Mouse (Mus musculus): Measurements from ENCODE around the gene Lgr6. TPM values are rescaled to one million over a fixed set of nuclear protein-coding genes. Genes with fewer than 3 reads are reported as not detected.
A peak's percentile ranks its signal among the peaks of the same experiment; 100 is the strongest.

The Lgr6 gene
- polyA plus RNA-seq, 1 experiment, result 2.9 TPM

GRCm38 (mm10) chr1:135100400-135100799 is 4.7 kb downstream of the Lgr6 start:
- no peak for DNase-seq
- WGBS, result 39% methylated on average over 7 of the region's 7 CpGs

DNA sequence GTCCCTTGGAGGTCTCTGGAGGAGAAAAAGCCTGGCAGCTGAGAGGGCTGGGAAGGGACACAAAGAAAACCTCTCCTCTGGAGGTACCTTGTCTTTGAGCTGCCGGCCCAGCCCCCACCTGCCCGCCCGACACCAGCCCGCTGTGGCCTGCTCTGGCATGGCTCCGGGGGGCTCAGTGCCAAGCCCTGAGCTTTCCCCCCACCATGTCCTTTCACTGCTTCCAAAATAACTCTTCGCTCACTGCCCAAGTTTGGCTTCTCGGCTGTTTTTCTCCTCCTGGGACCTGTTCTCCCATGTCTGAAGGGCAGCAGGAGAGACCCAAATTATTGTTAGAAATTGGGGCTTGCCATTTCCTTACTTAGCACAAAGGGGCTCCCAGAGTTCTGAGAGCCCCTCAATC is 6.6 kb downstream of the Lgr6 start:
- Histone ChIP-seq H3K4me1 (ENCODE audit: control insufficient read depth, insufficient read depth, low read length) (no peaks in the 10 kb centered on the region), H3K4me3 (replicated peaks; ENCODE audit: insufficient read depth, low read depth, low read length) (no peak overlapping the region), H3K27ac (ENCODE audit: insufficient read depth, low read length) (no peak overlapping the region), H3K27me3 (ENCODE audit: control insufficient read depth, insufficient read depth, low read length) (no peaks in the 10 kb centered on the region)
- WGBS, result 17% methylated on average over 7 of the region's 7 CpGs
- TF ChIP-seq POLR2A (IDR thresholded peaks at IDR 0.05; ENCODE audit: borderline replicate concordance, insufficient read depth, low read length) (no peak), CTCF (IDR thresholded peaks at IDR 0.05; ENCODE audit: borderline replicate concordance, insufficient read depth, low read depth, low read length) (no peak)
- DNase-seq, result no peak

More at GRCm38 (mm10) chr1:135100400-135100799, 4.7 kb downstream of the Lgr6 start:
- H3K4me1 ChIP-seq (ENCODE audit: control insufficient read depth, insufficient read depth, low read length), result no peaks in the 10 kb centered on the region
- H3K4me3 ChIP-seq (replicated peaks; ENCODE audit: insufficient read depth, low read depth, low read length), result no peak overlapping the region
- TF ChIP-seq POLR2A (IDR thresholded peaks at IDR 0.05; ENCODE audit: borderline replicate concordance, insufficient read depth, low read length) (no peak), CTCF (IDR thresholded peaks at IDR 0.05; ENCODE audit: borderline replicate concordance, insufficient read depth, low read depth, low read length) (no peak)
- peaks cover 2% of the 10 kb centered on the region; the same call in 1 of the 2 replicates for H3K27me3 ChIP-seq (ENCODE audit: control insufficient read depth, insufficient read depth, low read length)
- H3K27ac ChIP-seq (ENCODE audit: insufficient read depth, low read length), result no peak overlapping the region

- 93% methylated on average over 6 of the region's 6 CpGs for WGBS
- Histone ChIP-seq H3K27ac (ENCODE audit: insufficient read depth, low read length) (no peak overlapping the region), H3K27me3 (ENCODE audit: control insufficient read depth, insufficient read depth, low read length) (no peaks in the 10 kb centered on the region), H3K4me1 (ENCODE audit: control insufficient read depth, insufficient read depth, low read length) (no peaks in the 10 kb centered on the region), H3K4me3 (replicated peaks; ENCODE audit: insufficient read depth, low read depth, low read length) (no peak overlapping the region)
- TF ChIP-seq CTCF (IDR thresholded peaks at IDR 0.05; ENCODE audit: borderline replicate concordance, insufficient read depth, low read depth, low read length) (no peak), POLR2A (IDR thresholded peaks at IDR 0.05; ENCODE audit: borderline replicate concordance, insufficient read depth, low read length) (no peak)
- no peak for DNase-seq
Measured at GRCm38 (mm10) chr1:135097441-135097840, 7.6 kb downstream of the Lgr6 start.

GRCm38 (mm10) chr1:135096312-135096711 is 8.8 kb downstream of the Lgr6 start:
- TF ChIP-seq CTCF (IDR thresholded peaks at IDR 0.05; ENCODE audit: borderline replicate concordance, insufficient read depth, low read depth, low read length) (no peak), POLR2A (IDR thresholded peaks at IDR 0.05; ENCODE audit: borderline replicate concordance, insufficient read depth, low read length) (no peak)
- 67% methylated on average over 11 of the region's 11 CpGs for WGBS
- H3K27ac ChIP-seq (ENCODE audit: insufficient read depth, low read length), result no peak overlapping the region
- H3K27me3 ChIP-seq (ENCODE audit: control insufficient read depth, insufficient read depth, low read length), result no peaks in the 10 kb centered on the region
- no peaks in the 10 kb centered on the region for H3K4me1 ChIP-seq (ENCODE audit: control insufficient read depth, insufficient read depth, low read length)
- no peak for DNase-seq
- no peak overlapping the region for H3K4me3 ChIP-seq (replicated peaks; ENCODE audit: insufficient read depth, low read depth, low read length)

- Histone ChIP-seq H3K27me3 (ENCODE audit: control insufficient read depth, insufficient read depth, low read length) (no peaks in the 10 kb centered on the region), H3K27ac (ENCODE audit: insufficient read depth, low read length) (no peak overlapping the region), H3K4me3 (replicated peaks; ENCODE audit: insufficient read depth, low read depth, low read length) (no peak overlapping the region), H3K4me1 (ENCODE audit: control insufficient read depth, insufficient read depth, low read length) (no peaks in the 10 kb centered on the region)
- no peak for DNase-seq
- 86% methylated on average over 7 of the region's 7 CpGs for WGBS
- no peak for TF ChIP-seq POLR2A (IDR thresholded peaks at IDR 0.05; ENCODE audit: borderline replicate concordance, insufficient read depth, low read length)
- no peak for TF ChIP-seq CTCF (IDR thresholded peaks at IDR 0.05; ENCODE audit: borderline replicate concordance, insufficient read depth, low read depth, low read length)
Measured at GRCm38 (mm10) chr1:135095189-135095588, 9.9 kb downstream of the Lgr6 start.

DNA sequence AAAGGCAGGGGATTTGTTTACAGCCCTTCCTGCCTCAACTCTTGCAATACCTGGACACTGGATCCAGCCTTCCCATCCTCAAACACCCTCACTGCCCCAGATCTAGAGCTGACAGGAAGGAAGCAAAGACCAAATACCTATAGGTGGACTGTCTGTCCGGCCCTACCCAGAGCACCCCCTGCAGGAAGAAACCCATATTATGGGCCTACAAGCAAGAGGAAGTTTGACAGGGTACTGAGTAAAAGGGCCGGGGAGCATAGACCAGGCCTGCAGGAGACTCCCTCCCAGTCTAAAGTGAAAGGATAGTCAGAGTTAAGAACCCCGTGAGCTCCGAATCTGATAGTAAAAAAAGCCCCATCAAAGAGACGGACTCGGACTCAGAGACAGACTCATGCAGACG is 10.4 kb downstream of the Lgr6 start:
- Histone ChIP-seq H3K4me3 (replicated peaks; ENCODE audit: insufficient read depth, low read depth, low read length) (no peak overlapping the region), H3K27me3 (ENCODE audit: control insufficient read depth, insufficient read depth, low read length) (no peaks in the 10 kb centered on the region), H3K4me1 (ENCODE audit: control insufficient read depth, insufficient read depth, low read length) (peaks cover 3% of the 10 kb centered on the region), H3K27ac (ENCODE audit: insufficient read depth, low read length) (no peak overlapping the region)
- no peak for DNase-seq
- TF ChIP-seq POLR2A (IDR thresholded peaks at IDR 0.05; ENCODE audit: borderline replicate concordance, insufficient read depth, low read length), result no peak
- no peak for TF ChIP-seq CTCF (IDR thresholded peaks at IDR 0.05; ENCODE audit: borderline replicate concordance, insufficient read depth, low read depth, low read length)
- WGBS, result 89% methylated on average over 7 of the region's 7 CpGs

DNA sequence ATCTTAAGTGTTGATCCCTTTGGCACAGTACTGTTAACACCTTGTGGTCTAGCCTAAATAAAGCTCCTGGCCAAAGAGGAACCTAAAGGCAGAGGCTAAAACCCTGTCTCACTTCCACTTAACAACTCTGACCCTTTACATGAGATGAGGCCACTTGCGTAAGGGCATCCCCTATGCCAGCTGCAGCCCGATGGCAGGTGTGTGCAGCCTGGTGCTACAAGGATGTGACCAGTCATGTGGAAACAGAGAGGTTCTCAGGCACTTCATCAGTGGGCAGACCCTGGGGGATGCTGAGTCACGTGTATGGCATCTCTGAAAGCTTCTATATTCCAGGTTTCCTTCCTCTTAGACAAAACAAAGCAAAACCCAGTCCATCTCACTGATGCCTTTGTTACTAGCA is 14.2 kb downstream of the Lgr6 start:
- no peak for DNase-seq
- H3K27me3 ChIP-seq (ENCODE audit: control insufficient read depth, insufficient read depth, low read length), result no peaks in the 10 kb centered on the region
- peaks cover 5% of the 10 kb centered on the region for H3K4me1 ChIP-seq (ENCODE audit: control insufficient read depth, insufficient read depth, low read length)
- WGBS, result 82% methylated on average over 3 of the region's 3 CpGs
- no peak overlapping the region for H3K27ac ChIP-seq (ENCODE audit: insufficient read depth, low read length)
- TF ChIP-seq CTCF (IDR thresholded peaks at IDR 0.05; ENCODE audit: borderline replicate concordance, insufficient read depth, low read depth, low read length), result no peak
- no peak for TF ChIP-seq POLR2A (IDR thresholded peaks at IDR 0.05; ENCODE audit: borderline replicate concordance, insufficient read depth, low read length)
- H3K4me3 ChIP-seq (replicated peaks; ENCODE audit: insufficient read depth, low read depth, low read length), result no peak overlapping the region

GRCm38 (mm10) chr1:135089626-135090025 is 15.4 kb downstream of the Lgr6 start:
- Histone ChIP-seq H3K4me3 (replicated peaks; ENCODE audit: insufficient read depth, low read depth, low read length) (no peak overlapping the region), H3K27me3 (ENCODE audit: control insufficient read depth, insufficient read depth, low read length) (no peaks in the 10 kb centered on the region), H3K27ac (ENCODE audit: insufficient read depth, low read length) (no peak overlapping the region), H3K4me1 (ENCODE audit: control insufficient read depth, insufficient read depth, low read length) (peaks cover 5% of the 10 kb centered on the region)
- DNase-seq, result peak in 1 of 2 experiments; percentile 47
- TF ChIP-seq POLR2A (IDR thresholded peaks at IDR 0.05; ENCODE audit: borderline replicate concordance, insufficient read depth, low read length) (no peak), CTCF (IDR thresholded peaks at IDR 0.05; ENCODE audit: borderline replicate concordance, insufficient read depth, low read depth, low read length) (no peak)
- 16% methylated on average over 10 of the region's 10 CpGs for WGBS

All from cerebellum, adult 2 months (tissue).